Mouse (Mus musculus) G1E (cell line): ENCODE measurements around the gene Fam198a.

Experiments
- CTCF ChIP-seq: IDR thresholded peaks from 2 replicates; pipeline ENCODE4 v1.5.1; 2012; ENCODE audit warnings: low read depth, low read length, inconsistent platforms, mixed read lengths
- GATA1 ChIP-seq: IDR thresholded peaks from 2 replicates; pipeline ENCODE4 v1.6.1; 2012; ENCODE audit warnings: borderline replicate concordance, low read length, inconsistent platforms, mixed read lengths
- GATA2 ChIP-seq: IDR thresholded peaks from 2 replicates; pipeline ENCODE4 v1.6.1; 2012; ENCODE audit warnings: low read depth, low read length, inconsistent platforms, borderline replicate concordance
- POLR2AphosphoS5 ChIP-seq: IDR thresholded peaks from 2 replicates; pipeline ENCODE4 v1.6.1; 2012; ENCODE audit warnings: low read depth, low read length, inconsistent platforms; ENCODE audit not compliant: insufficient replicate concordance
- TAL1 ChIP-seq: conservative IDR thresholded peaks from 2 replicates; pipeline ENCODE4 v1.6.1; 2012; ENCODE audit warnings: low read depth, low read length, inconsistent platforms, mixed read lengths

DNA sequence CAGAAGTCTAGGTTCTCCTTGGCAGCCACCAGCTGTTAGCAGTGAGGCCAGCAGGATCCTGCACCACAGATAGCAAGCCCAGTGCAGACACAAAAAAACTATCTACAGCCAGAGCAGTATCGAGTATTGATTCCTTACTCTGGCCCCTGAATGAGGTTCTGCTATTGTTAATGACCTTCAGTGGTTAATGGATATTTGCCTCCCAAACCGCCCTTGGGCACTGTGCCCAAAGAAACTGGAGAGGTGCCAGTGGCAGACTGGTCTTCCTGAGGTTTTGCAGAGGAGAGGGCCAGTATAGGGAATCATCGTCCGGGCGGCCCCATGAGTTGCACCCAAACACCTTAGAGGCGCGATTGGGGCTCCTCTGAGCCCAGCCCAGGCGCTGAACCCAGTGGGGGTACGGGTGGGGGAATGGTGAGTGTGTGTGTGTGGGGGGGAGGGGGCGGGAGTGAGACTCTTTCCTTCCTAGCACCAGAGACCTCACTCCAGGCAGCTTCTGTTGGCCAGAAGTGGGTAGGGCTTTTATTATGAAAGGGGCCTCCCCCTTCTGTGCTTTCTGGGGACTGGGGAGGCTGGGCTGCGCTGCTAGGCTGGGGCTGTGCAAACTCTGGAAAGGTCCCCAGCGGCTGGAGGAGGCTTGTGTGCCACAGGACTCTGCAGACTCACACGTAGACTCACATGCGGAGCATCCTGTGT is at the start of gene Fam198a:
- TF ChIP-seq CTCF (no peak), GATA1 (no peak), POLR2AphosphoS5 (no peak), TAL1 (no peak), GATA2 (no peak)
